Mouse (Mus musculus) spleen, postnatal 10 days (tissue): ENCODE results near the gene E2f3.

Experiments
- DNase-seq, 2 experiments: peaks; one replicate each; pipeline ENCODE4 v3.0.0; 2021 to 2022; ENCODE audit warnings: low spot score in 2 of 2

The E2f3 gene

GRCm38 (mm10) chr13:29979140-29979564 is 6.7 kb downstream of the E2f3 start:
- DNase-seq: no peak

- no peak for DNase-seq
Measured at GRCm38 (mm10) chr13:29977358-29977757, 8.5 kb downstream of the E2f3 start.

GRCm38 (mm10) chr13:29974066-29974465 is 11.8 kb downstream of the E2f3 start:
- no peak for DNase-seq

GRCm38 (mm10) chr13:29973610-29974009 is 12.3 kb downstream of the E2f3 start:
- DNase-seq: no peak

GRCm38 (mm10) chr13:29970333-29970732 is 15.5 kb downstream of the E2f3 start:
- no peak for DNase-seq

- no peak for DNase-seq
Measured at GRCm38 (mm10) chr13:29968636-29969035, 17.2 kb downstream of the E2f3 start.

- no peak for DNase-seq
Measured at GRCm38 (mm10) chr13:29967367-29967766, 18.5 kb downstream of the E2f3 start.

- no peak for DNase-seq
Measured at GRCm38 (mm10) chr13:29966966-29967365, 18.9 kb downstream of the E2f3 start.

- no peak for DNase-seq
Measured at GRCm38 (mm10) chr13:29964087-29964486, 21.8 kb downstream of the E2f3 start.

- no peak for DNase-seq
Measured at GRCm38 (mm10) chr13:29960416-29960815, 25.4 kb downstream of the E2f3 start.

GRCm38 (mm10) chr13:29957731-29958254 is 28.1 kb downstream of the E2f3 start:
- no peak for DNase-seq

- no peak for DNase-seq
Measured at GRCm38 (mm10) chr13:29956821-29957421, 28.9 kb downstream of the E2f3 start.

- DNase-seq: no peak
Measured at GRCm38 (mm10) chr13:29955296-29955695, 30.6 kb downstream of the E2f3 start.

- no peak for DNase-seq
Measured at GRCm38 (mm10) chr13:29954741-29955140, 31.1 kb downstream of the E2f3 start.

GRCm38 (mm10) chr13:29953417-29954045 is 32.3 kb downstream of the E2f3 start:
- DNase-seq: no peak

GRCm38 (mm10) chr13:29946045-29946444 is 39.8 kb downstream of the E2f3 start:
- no peak for DNase-seq

GRCm38 (mm10) chr13:29944915-29945570 is 40.8 kb downstream of the E2f3 start:
- no peak for DNase-seq

GRCm38 (mm10) chr13:29944493-29944892 is 41.4 kb downstream of the E2f3 start:
- no peak for DNase-seq

- no peak for DNase-seq
Measured at GRCm38 (mm10) chr13:29943541-29944039, 42.3 kb downstream of the E2f3 start.

- DNase-seq: no peak
Measured at GRCm38 (mm10) chr13:29940071-29940470, 45.8 kb downstream of the E2f3 start.

- no peak for DNase-seq
Measured at GRCm38 (mm10) chr13:29939399-29939798, 46.5 kb downstream of the E2f3 start.

GRCm38 (mm10) chr13:29938776-29939175 is 47.1 kb downstream of the E2f3 start:
- DNase-seq: no peak

GRCm38 (mm10) chr13:29926168-29926567 is 59.7 kb downstream of the E2f3 start:
- DNase-seq: no peak
